In the genomic region with DNA sequence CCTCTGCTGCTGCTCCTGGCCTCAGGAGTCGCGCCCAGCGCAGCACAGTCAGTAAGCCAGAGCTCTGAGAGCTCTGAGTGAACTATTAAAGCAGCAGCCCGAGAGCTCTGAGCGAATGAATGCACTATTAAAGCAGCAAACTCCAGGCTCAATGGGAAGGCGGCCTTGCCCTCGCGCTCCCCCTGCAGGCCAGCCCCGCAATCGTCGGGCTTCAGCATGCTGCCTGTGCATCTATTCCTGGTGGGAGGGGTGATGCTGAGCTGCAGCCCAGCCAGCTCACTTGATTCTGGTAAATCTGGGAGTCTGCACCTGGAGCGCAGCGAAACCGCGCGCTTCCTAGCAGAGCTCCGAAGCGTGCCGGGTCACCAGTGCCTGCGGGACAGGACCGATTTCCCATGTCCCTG, we compare ENCODE assay signal across 8 mouse cellular contexts. TPM values are rescaled to one million over a fixed set of nuclear protein-coding genes. Genes with fewer than 3 reads are reported as not detected.
DNase-seq lines count a peak whose midpoint lies in the region.
"Not testable (repeated sequence)": the region's sequence is repeated elsewhere in the genome, so short reads cannot be mapped to it uniquely, and the experiment has no call there.

No protein-coding gene starts in this region.

- peak; percentile 92 for DNase-seq in adrenal gland, adult 2 months
- DNase-seq in embryo, embryonic 9.5 days (ENCODE audit: extremely low spot score), result peak; percentile 80
- peak; percentile 74 to 90 for DNase-seq in gastrocnemius, postnatal 36 days
- peak; percentile 91 for DNase-seq in induced T-regulatory cell, adult 2 months (ENCODE audit: low read depth)
- peak; percentile 89 for DNase-seq in left cerebral cortex, adult 11 months (ENCODE audit: low spot score)
- DNase-seq in lung, postnatal 10 days, result peak; percentile 91
- DNase-seq in ovary, postnatal 36 days (ENCODE audit: low spot score), result peak; percentile 88
- DNase-seq in thymus, postnatal 10 days (ENCODE audit: low spot score in 2 of 2), result peak; percentile 85 to 91

- intact Hi-C loops in gastrocnemius, postnatal 36 days (cut with DNase I), result not testable (repeated sequence)

RNA-seq across cellular contexts. Expression of a gene that starts 2.3 kb away (rescaled TPM):
- total RNA-seq in adrenal gland, adult 2 months (2021), result not detected
- not detected in 2 replicates for polyA plus RNA-seq in adrenal gland, adult 2 months (2012; rRNA removed)
- not detected for total RNA-seq in gastrocnemius, postnatal 36 days (2021)

RNA-seq across cellular contexts. Expression of a gene that starts 3.0 kb away (rescaled TPM):
- total RNA-seq in adrenal gland, adult 2 months (2021), result not detected
- polyA plus RNA-seq in adrenal gland, adult 2 months (2012; rRNA removed), result not detected in 2 replicates
- not detected for total RNA-seq in gastrocnemius, postnatal 36 days (2021)

RNA-seq across cellular contexts. Expression of a gene that starts 16.0 kb away (rescaled TPM):
- total RNA-seq in adrenal gland, adult 2 months (2021), result not detected
- polyA plus RNA-seq in adrenal gland, adult 2 months (2012; rRNA removed), result not detected in 2 replicates
- not detected for total RNA-seq in gastrocnemius, postnatal 36 days (2021)

RNA-seq across cellular contexts. Expression of a gene that starts 19.1 kb away (rescaled TPM):
- not detected for total RNA-seq in adrenal gland, adult 2 months (2021)
- not detected in 2 replicates for polyA plus RNA-seq in adrenal gland, adult 2 months (2012; rRNA removed)
- not detected for total RNA-seq in gastrocnemius, postnatal 36 days (2021)

RNA-seq across cellular contexts. Expression of a gene that starts 22.0 kb away (rescaled TPM):
- not detected for total RNA-seq in adrenal gland, adult 2 months (2021)
- polyA plus RNA-seq in adrenal gland, adult 2 months (2012; rRNA removed), result not detected in 2 replicates
- total RNA-seq in gastrocnemius, postnatal 36 days (2021), result not detected

Comparison
In these comparisons a context has a peak if more than half of its experiments do, and no peak if none do; other contexts are left out.
1. Peak in every context shown above with its lines: DNase-seq.